11 mouse cellular contexts compared by ENCODE assay signal in the genomic region with DNA sequence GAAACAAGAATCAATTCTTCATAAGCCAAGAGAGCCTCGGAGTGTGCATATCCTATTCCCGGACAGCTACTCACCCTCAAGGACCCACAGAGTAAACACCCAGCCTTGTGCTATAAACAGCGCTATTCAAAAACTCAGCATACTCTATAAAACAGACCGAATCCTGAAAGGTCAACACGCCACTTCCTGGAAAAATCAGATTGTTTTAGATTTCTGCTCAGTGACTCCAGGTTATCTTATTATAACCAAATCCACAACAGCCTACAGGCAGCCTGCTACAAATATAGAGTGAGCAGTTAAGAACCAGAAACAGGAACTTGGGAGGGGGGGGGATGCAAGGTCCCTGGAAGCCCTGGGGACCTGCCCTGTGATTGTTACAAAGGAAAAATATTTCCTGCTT.
DNase-seq lines count a peak whose midpoint lies in the region; ATAC-seq and TF ChIP-seq lines count a peak whose summit lies in the region.
"Had no signal": no experiment of that assay in that cellular context is flagged by ENCODE, and none has a peak within 500 bp of the region (broad histone marks: within the 10 kb centered on the region; RNA-seq: fewer than 3 reads in every experiment).

No protein-coding gene starts in this region.

- no peaks in the 10 kb centered on the region for H3K27me3 ChIP-seq in heart, embryonic 11.5 days (ENCODE audit: control insufficient read depth, insufficient read depth, low read length)
- no peaks in the 10 kb centered on the region for H3K27me3 ChIP-seq in kidney, postnatal 0 days (ENCODE audit: insufficient read depth, low read length)
- H3K27me3 ChIP-seq: midbrain, embryonic 12.5 days had no signal

- H3K36me3 ChIP-seq in heart, embryonic 11.5 days (ENCODE audit: control insufficient read depth, insufficient read depth, low read length): peaks cover 3% of the 10 kb centered on the region; the same call in 1 of the 2 replicates
- no peaks in the 10 kb centered on the region for H3K36me3 ChIP-seq in kidney, postnatal 0 days (ENCODE audit: insufficient read depth, low read length)

- peak; percentile 39 for DNase-seq in kidney, adult 11 months
- DNase-seq in kidney, adult 18-20 months: no peak
- DNase-seq in kidney, postnatal 0 days (ENCODE audit: low spot score): peak; percentile 61
- no peak for DNase-seq in left cerebral cortex, adult 18-20 months (ENCODE audit: low spot score in 2 of 2)
- DNase-seq in left cerebral cortex, postnatal 4 days: no peak
- no peak for DNase-seq in cerebellum, postnatal 14 days
- DNase-seq: thymus, postnatal 14 days had no signal

- no peaks in the 10 kb centered on the region for H3K9me3 ChIP-seq in heart, embryonic 11.5 days (replicated peaks; ENCODE audit: control insufficient read depth, low read length)
- no peaks in the 10 kb centered on the region for H3K9me3 ChIP-seq in kidney, postnatal 0 days (replicated peaks; ENCODE audit: low read length)
- H3K9me3 ChIP-seq: G1E; midbrain, embryonic 12.5 days had no signal

- WGBS in heart, embryonic 11.5 days (ENCODE audit: insufficient replicate concordance): 53% methylated on average over 5 of the region's 5 CpGs
- 33% methylated on average over 5 of the region's 5 CpGs for WGBS in kidney, postnatal 0 days

- H3K4me1 ChIP-seq in heart, embryonic 11.5 days (ENCODE audit: control insufficient read depth, insufficient read depth, low read length): peaks cover 19% of the 10 kb centered on the region
- H3K4me1 ChIP-seq in kidney, postnatal 0 days (replicated peaks; ENCODE audit: insufficient read depth, low read length): peaks cover 4% of the 10 kb centered on the region; the same call in 1 of the 2 replicates

- H3K4me3 ChIP-seq in heart, embryonic 11.5 days (ENCODE audit: low read depth, low read length): no peak overlapping the region
- H3K4me3 ChIP-seq in kidney, postnatal 0 days (replicated peaks; ENCODE audit: low read depth, low read length): no peak overlapping the region
- H3K4me3 ChIP-seq: midbrain, embryonic 12.5 days had no signal

- no peak for ATAC-seq in heart, embryonic 11.5 days (replicated peaks; ENCODE audit: insufficient number of reproducible peaks, low FRiP score, low TSS enrichment)
- ATAC-seq in kidney, postnatal 0 days (replicated peaks; ENCODE audit: low FRiP score, low read depth): no peak; the same call in 1 of the 2 replicates
- 0 out of 2 replicates have a peak, but pooled peaks have one; percentile 21 for ATAC-seq in neutrophil, adult 5-6 weeks (ENCODE audit: extremely low read depth, insufficient number of reproducible peaks, low FRiP score, poor library complexity, severe bottlenecking)

- TF ChIP-seq CTCF in kidney, postnatal 0 days (IDR thresholded peaks at IDR 0.05; ENCODE audit: low read depth): no peak

- H3K9ac ChIP-seq in heart, embryonic 11.5 days (ENCODE audit: low read depth, low read length): no peak overlapping the region
- H3K9ac ChIP-seq in kidney, postnatal 0 days (ENCODE audit: low read depth, low read length): no peak overlapping the region
- H3K9ac ChIP-seq: midbrain, embryonic 12.5 days had no signal

- no peak overlapping the region for H3K4me2 ChIP-seq in heart, embryonic 11.5 days
- H3K4me2 ChIP-seq in kidney, postnatal 0 days (ENCODE audit: low read length): no peak overlapping the region
- H3K4me2 ChIP-seq: midbrain, embryonic 12.5 days had no signal

- peak overlapping the region; percentile 50 for H3K27ac ChIP-seq in heart, embryonic 11.5 days (ENCODE audit: low read depth, low read length)
- H3K27ac ChIP-seq in kidney, postnatal 0 days: peak overlapping the region; percentile 55

- intact Hi-C loops in left cerebral cortex, postnatal 4 days (cut with DNase I): no loop called here

Comparison
In these comparisons a context has a peak if more than half of its experiments do, and no peak if none do; other contexts are left out.
1. DNase-seq: peak in kidney, adult 11 months (single experiment) and kidney, postnatal 0 days (single experiment); none in kidney, adult 18-20 months (single experiment), left cerebral cortex, adult 18-20 months (0 of 2), left cerebral cortex, postnatal 4 days (single experiment) and cerebellum, postnatal 14 days (0 of 2).